ENCODE assay signal across 9 mouse cellular contexts in the genomic region with DNA sequence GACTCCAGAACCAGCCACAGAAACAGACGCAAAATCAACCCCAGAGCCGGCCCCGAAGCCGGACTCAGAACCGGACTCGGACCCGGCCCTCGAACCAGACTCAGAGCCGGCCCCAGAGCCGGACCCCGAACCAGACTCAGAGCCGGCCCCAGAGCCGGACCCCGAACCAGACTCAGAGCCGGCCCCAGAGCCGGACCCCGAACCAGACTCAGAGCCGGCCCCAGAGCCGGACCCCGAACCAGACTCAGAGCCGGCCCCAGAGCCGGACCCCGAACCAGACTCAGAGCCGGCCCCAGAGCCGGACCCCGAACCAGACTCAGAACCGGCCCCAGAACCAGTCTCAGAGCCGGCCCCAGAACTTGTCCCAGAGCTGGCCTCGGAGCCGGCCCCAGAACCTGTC. TPM values are rescaled to one million over a fixed set of nuclear protein-coding genes. Genes with fewer than 3 reads are reported as not detected.
DNase-seq lines count a peak whose midpoint lies in the region; ATAC-seq and TF ChIP-seq lines count a peak whose summit lies in the region.
"Not testable (repeated sequence)": the region's sequence is repeated elsewhere in the genome, so short reads cannot be mapped to it uniquely, and the experiment has no call there.
"Had no signal": no experiment of that assay in that cellular context is flagged by ENCODE, and none has a peak within 500 bp of the region (broad histone marks: within the 10 kb centered on the region; RNA-seq: fewer than 3 reads in every experiment).

A gene (plus strand): TSS at position 301 of the 400 bp plus-strand sequence.

- H3K4me3 ChIP-seq in cerebellum, adult 2 months (replicated peaks; ENCODE audit: insufficient read depth, low read depth, low read length): peak within 1 kb of the TSS; percentile 29
- peak within 1 kb of the TSS; percentile 35 for H3K4me3 ChIP-seq in forebrain, embryonic 13.5 days
- H3K4me3 ChIP-seq in heart, embryonic 15.5 days: peak within 1 kb of the TSS; percentile 43
- H3K4me3 ChIP-seq in intestine, embryonic 15.5 days (replicated peaks): peak within 1 kb of the TSS; percentile 29
- peak within 1 kb of the TSS; percentile 37 for H3K4me3 ChIP-seq in limb, embryonic 12.5 days (replicated peaks)
- H3K4me3 ChIP-seq in lung, adult 2 months (replicated peaks; ENCODE audit: extremely low read depth, low read depth, low read length): peak within 1 kb of the TSS; percentile 38
- H3K4me3 ChIP-seq in midbrain, embryonic 16.5 days (ENCODE audit: low read depth, low read length): peak within 1 kb of the TSS; percentile 42
- H3K4me3 ChIP-seq in stomach, postnatal 0 days (ENCODE audit: low read depth, low read length): peak within 1 kb of the TSS; percentile 21

- H3K36me3 ChIP-seq in forebrain, embryonic 13.5 days (ENCODE audit: poor library complexity, severe bottlenecking); heart, embryonic 15.5 days; intestine, embryonic 15.5 days; limb, embryonic 12.5 days; midbrain, embryonic 16.5 days (ENCODE audit: control insufficient read depth, insufficient read depth, low read length); stomach, postnatal 0 days (ENCODE audit: control insufficient read depth, insufficient read depth, low read length): not testable (repeated sequence)

- ATAC-seq in forebrain, embryonic 13.5 days; heart, embryonic 15.5 days (replicated peaks; ENCODE audit: insufficient number of reproducible peaks, insufficient read depth, low FRiP score, low read depth); intestine, embryonic 15.5 days; limb, embryonic 12.5 days (ENCODE audit: insufficient number of reproducible peaks, insufficient read depth, low FRiP score, low TSS enrichment, low read depth); midbrain, embryonic 16.5 days; stomach, postnatal 0 days (ENCODE audit: low FRiP score, low TSS enrichment): not testable (repeated sequence)

- H3K4me2 ChIP-seq in forebrain, embryonic 13.5 days: peak within 1 kb of the TSS; percentile 62
- peak within 1 kb of the TSS; percentile 67 for H3K4me2 ChIP-seq in heart, embryonic 15.5 days
- peak within 1 kb of the TSS; percentile 63 for H3K4me2 ChIP-seq in intestine, embryonic 15.5 days (replicated peaks)
- peak within 1 kb of the TSS; percentile 57 for H3K4me2 ChIP-seq in limb, embryonic 12.5 days
- H3K4me2 ChIP-seq in midbrain, embryonic 16.5 days (ENCODE audit: low read length): peak within 1 kb of the TSS; percentile 65
- H3K4me2 ChIP-seq in stomach, postnatal 0 days (replicated peaks; ENCODE audit: low read depth): peak within 1 kb of the TSS; percentile 50

- H3K9ac ChIP-seq in forebrain, embryonic 13.5 days; heart, embryonic 15.5 days; intestine, embryonic 15.5 days; limb, embryonic 12.5 days (replicated peaks); midbrain, embryonic 16.5 days (ENCODE audit: low read depth, low read length); stomach, postnatal 0 days (ENCODE audit: low read length): not testable (repeated sequence)

- H3K27me3 ChIP-seq in cerebellum, adult 2 months (ENCODE audit: control insufficient read depth, insufficient read depth, low read length); heart, embryonic 15.5 days; intestine, embryonic 15.5 days (replicated peaks); midbrain, embryonic 16.5 days (ENCODE audit: control insufficient read depth, insufficient read depth, low read depth, low read length); stomach, postnatal 0 days (ENCODE audit: control insufficient read depth, insufficient read depth, low read length): not testable (repeated sequence)
- peaks cover 21% of the 10 kb centered on the region for H3K27me3 ChIP-seq in forebrain, embryonic 13.5 days
- H3K27me3 ChIP-seq in limb, embryonic 12.5 days: peaks cover 34% of the 10 kb centered on the region

- TF ChIP-seq EP300 in stomach, postnatal 0 days (optimal IDR thresholded peaks at IDR 0.05): not testable (repeated sequence)

- H3K9me3 ChIP-seq in forebrain, embryonic 13.5 days (replicated peaks); heart, embryonic 15.5 days (replicated peaks); intestine, embryonic 15.5 days; limb, embryonic 12.5 days; midbrain, embryonic 16.5 days (replicated peaks; ENCODE audit: control insufficient read depth, low read length, poor library complexity, severe bottlenecking); stomach, postnatal 0 days (ENCODE audit: control insufficient read depth, low read length): not testable (repeated sequence)

- not testable (repeated sequence) for H3K27ac ChIP-seq in cerebellum, adult 2 months (ENCODE audit: insufficient read depth, low read length); forebrain, embryonic 13.5 days; heart, embryonic 15.5 days; intestine, embryonic 15.5 days; limb, embryonic 12.5 days; midbrain, embryonic 16.5 days (ENCODE audit: low read length); stomach, postnatal 0 days (replicated peaks)

- 15% methylated on average over 21 of the region's 30 CpGs for WGBS in cerebellum, adult 2 months
- 29% methylated on average over 15 of the region's 30 CpGs for WGBS in forebrain, embryonic 13.5 days
- 27% methylated on average over 21 of the region's 30 CpGs for WGBS in heart, embryonic 15.5 days
- 28% methylated on average over 22 of the region's 30 CpGs for WGBS in intestine, embryonic 15.5 days
- 32% methylated on average over 22 of the region's 30 CpGs for WGBS in limb, embryonic 12.5 days
- 48% methylated on average over 23 of the region's 30 CpGs for WGBS in lung, adult 2 months
- 30% methylated on average over 19 of the region's 30 CpGs for WGBS in midbrain, embryonic 16.5 days
- 35% methylated on average over 14 of the region's 30 CpGs for WGBS in stomach, postnatal 0 days

- TF ChIP-seq POLR2A in cerebellum, adult 2 months (IDR thresholded peaks at IDR 0.05; ENCODE audit: borderline replicate concordance, insufficient read depth, low read length); lung, adult 2 months (IDR thresholded peaks at IDR 0.05; ENCODE audit: borderline replicate concordance, extremely low read depth, low read depth, low read length): not testable (repeated sequence)

- not testable (repeated sequence) for DNase-seq in cerebellum, adult 2 months; lung, adult 2 months; stomach, postnatal 0 days (ENCODE audit: low spot score)

- H3K4me1 ChIP-seq in cerebellum, adult 2 months (ENCODE audit: control insufficient read depth, insufficient read depth, low read length); forebrain, embryonic 13.5 days; heart, embryonic 15.5 days (replicated peaks); intestine, embryonic 15.5 days (replicated peaks); limb, embryonic 12.5 days (replicated peaks); lung, adult 2 months (ENCODE audit: control insufficient read depth, insufficient read depth, low read length); midbrain, embryonic 16.5 days (ENCODE audit: control insufficient read depth, insufficient read depth, low read length); stomach, postnatal 0 days (replicated peaks; ENCODE audit: control insufficient read depth, insufficient read depth): not testable (repeated sequence)

- TF ChIP-seq CTCF in cerebellum, adult 2 months (IDR thresholded peaks at IDR 0.05; ENCODE audit: borderline replicate concordance, insufficient read depth, low read depth, low read length); lung, adult 2 months (IDR thresholded peaks at IDR 0.05; ENCODE audit: insufficient read depth, low read length); stomach, postnatal 0 days (IDR thresholded peaks at IDR 0.05; ENCODE audit: low read depth): not testable (repeated sequence)

RNA-seq across cellular contexts. Expression of the gene that starts here (rescaled TPM):
- polyA plus RNA-seq in cerebellum, adult 2 months (2012; rRNA removed): 1.3 and 1.7 TPM in 2 replicates
- polyA plus RNA-seq in forebrain, embryonic 13.5 days (2015; fragmentation: Nextera tagmentation; extraction: Ambion mirVana): 0.25 and 0.27 TPM in 2 replicates
- 2.3 TPM in 2 replicates for polyA plus RNA-seq in heart, embryonic 15.5 days (2015; fragmentation: Nextera tagmentation; extraction: Ambion mirVana)
- 0.18 and 0.19 TPM in 2 replicates for polyA plus RNA-seq in intestine, embryonic 15.5 days (2015; fragmentation: Nextera tagmentation; extraction: Ambion mirVana)
- polyA plus RNA-seq in limb, embryonic 12.5 days (2016; fragmentation: Nextera tagmentation; extraction: Ambion mirVana): 0.54 TPM in 2 replicates
- polyA plus RNA-seq in lung, adult 2 months (2012; rRNA removed): not detected in 2 replicates
- polyA plus RNA-seq in midbrain, embryonic 16.5 days (2015; fragmentation: Nextera tagmentation; extraction: Ambion mirVana): 2.0 and 2.7 TPM in 2 replicates
- polyA plus RNA-seq in stomach, postnatal 0 days (2015; fragmentation: Nextera tagmentation; extraction: Ambion mirVana): 0.04 TPM in 1 of 2 replicates, not detected in the other
- polyA plus RNA-seq: Patski had no signal
